Comparison of ENCODE assay signal across 10 mouse cellular contexts in the genomic region with DNA sequence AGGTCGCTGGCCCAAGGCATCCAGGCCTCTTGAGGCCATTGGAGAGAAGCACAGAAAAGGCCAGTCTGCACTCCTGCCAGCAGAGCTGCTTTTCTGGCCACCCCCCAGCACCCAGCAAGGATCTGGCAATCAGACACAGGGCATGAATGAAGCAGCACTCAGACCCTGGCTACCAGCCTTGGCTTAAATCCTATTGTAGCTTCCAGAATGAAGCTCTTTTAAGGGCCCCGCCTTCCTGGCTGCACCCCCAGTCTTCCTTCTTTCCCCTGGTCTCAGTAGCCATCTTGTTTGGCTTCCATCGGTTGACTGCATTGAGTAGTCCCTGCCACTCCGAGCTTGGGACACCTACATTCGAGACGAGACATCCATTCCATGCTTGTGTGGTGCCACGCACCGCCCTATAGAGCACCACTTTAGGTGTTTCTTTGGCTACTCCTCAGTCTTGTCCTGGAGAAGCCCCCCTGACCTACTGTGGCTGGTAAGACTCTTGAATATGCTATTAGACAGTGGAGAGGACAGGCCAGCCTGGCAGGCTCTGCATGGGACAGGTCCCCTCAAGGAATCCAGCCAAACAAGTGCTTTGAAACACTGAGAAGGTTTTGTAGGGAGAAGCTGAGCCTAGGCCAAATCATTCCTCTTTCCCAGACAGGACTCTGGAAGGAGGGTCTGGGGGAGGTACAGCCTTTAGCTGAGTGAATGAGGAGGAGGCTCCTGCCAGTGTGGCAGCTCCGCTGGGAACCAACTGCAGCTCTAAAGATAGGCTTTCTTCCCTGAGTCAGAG. TPM values are rescaled to one million over a fixed set of nuclear protein-coding genes. Genes with fewer than 3 reads are reported as not detected.
A peak's percentile ranks its signal among the peaks of the same experiment; 100 is the strongest.
DNase-seq lines count a peak whose midpoint lies in the region; ATAC-seq lines count a peak whose summit lies in the region.
"Had no signal": no experiment of that assay in that cellular context is flagged by ENCODE, and none has a peak within 500 bp of the region (broad histone marks: within the 10 kb centered on the region; RNA-seq: fewer than 3 reads in every experiment).

No protein-coding gene starts in this region.

- H3K27me3 ChIP-seq in neural tube, embryonic 13.5 days: no peaks in the 10 kb centered on the region
- H3K27me3 ChIP-seq in hindbrain, embryonic 12.5 days: no peaks in the 10 kb centered on the region
- H3K27me3 ChIP-seq in neural tube, embryonic 14.5 days (ENCODE audit: control insufficient read depth, insufficient read depth, low read length): no peaks in the 10 kb centered on the region
- H3K27me3 ChIP-seq in liver, embryonic 12.5 days (replicated peaks): peaks cover 5% of the 10 kb centered on the region

- ATAC-seq in neural tube, embryonic 13.5 days (ENCODE audit: low read depth): peak; percentile 36; the same call in 1 of the 2 replicates
- no peak for ATAC-seq in hindbrain, embryonic 12.5 days (ENCODE audit: low FRiP score)
- ATAC-seq in neural tube, embryonic 14.5 days (ENCODE audit: low read depth): peak; percentile 44; the same call in 1 of the 2 replicates
- no peak for ATAC-seq in liver, embryonic 12.5 days

- peaks cover 11% of the 10 kb centered on the region for H3K4me1 ChIP-seq in neural tube, embryonic 13.5 days (replicated peaks)
- H3K4me1 ChIP-seq in hindbrain, embryonic 12.5 days: peaks cover 15% of the 10 kb centered on the region; the same call in 1 of the 2 replicates
- peaks cover 4% of the 10 kb centered on the region; the same call in 1 of the 2 replicates for H3K4me1 ChIP-seq in neural tube, embryonic 14.5 days (ENCODE audit: control insufficient read depth, insufficient read depth, low read length)
- peaks cover 5% of the 10 kb centered on the region for H3K4me1 ChIP-seq in liver, embryonic 12.5 days

- 0 out of 2 replicates have a peak, but pooled peaks cover 5% of the 10 kb centered on the region for H3K36me3 ChIP-seq in neural tube, embryonic 13.5 days
- H3K36me3 ChIP-seq in hindbrain, embryonic 12.5 days: peaks cover 5% of the 10 kb centered on the region; the same call in 1 of the 2 replicates
- H3K36me3 ChIP-seq in neural tube, embryonic 14.5 days (ENCODE audit: control insufficient read depth, insufficient read depth, low read length): no peaks in the 10 kb centered on the region
- no peaks in the 10 kb centered on the region for H3K36me3 ChIP-seq in liver, embryonic 12.5 days

- H3K4me3 ChIP-seq in neural tube, embryonic 13.5 days: no peak overlapping the region
- no peak overlapping the region for H3K4me3 ChIP-seq in hindbrain, embryonic 12.5 days
- H3K4me3 ChIP-seq in neural tube, embryonic 14.5 days (ENCODE audit: low read depth, low read length): no peak overlapping the region
- no peak overlapping the region for H3K4me3 ChIP-seq in liver, embryonic 12.5 days
- H3K4me3 ChIP-seq: erythroblast, embryonic 14.5 days had no signal

- H3K27ac ChIP-seq in neural tube, embryonic 13.5 days (replicated peaks): peak overlapping the region; percentile 10; the same call in 1 of the 2 replicates
- peak overlapping the region; percentile 30; the same call in 1 of the 2 replicates for H3K27ac ChIP-seq in hindbrain, embryonic 12.5 days
- peak overlapping the region; percentile 39; the same call in 1 of the 2 replicates for H3K27ac ChIP-seq in neural tube, embryonic 14.5 days (ENCODE audit: low read depth, low read length)
- no peak overlapping the region for H3K27ac ChIP-seq in liver, embryonic 12.5 days
- H3K27ac ChIP-seq: liver, embryonic 14.5 days had no signal

- H3K9me3 ChIP-seq in neural tube, embryonic 13.5 days: no peaks in the 10 kb centered on the region
- no peaks in the 10 kb centered on the region for H3K9me3 ChIP-seq in hindbrain, embryonic 12.5 days (replicated peaks)
- no peaks in the 10 kb centered on the region for H3K9me3 ChIP-seq in neural tube, embryonic 14.5 days (ENCODE audit: control insufficient read depth, low read length)
- no peaks in the 10 kb centered on the region for H3K9me3 ChIP-seq in liver, embryonic 12.5 days (replicated peaks)

- no peak overlapping the region for H3K9ac ChIP-seq in neural tube, embryonic 13.5 days
- H3K9ac ChIP-seq in hindbrain, embryonic 12.5 days: no peak overlapping the region
- no peak overlapping the region for H3K9ac ChIP-seq in neural tube, embryonic 14.5 days (replicated peaks; ENCODE audit: low read depth, low read length)
- H3K9ac ChIP-seq in liver, embryonic 12.5 days: no peak overlapping the region
- H3K9ac ChIP-seq: liver, embryonic 14.5 days had no signal

- no peak overlapping the region for H3K4me2 ChIP-seq in neural tube, embryonic 13.5 days
- no peak overlapping the region for H3K4me2 ChIP-seq in hindbrain, embryonic 12.5 days (replicated peaks)
- no peak overlapping the region for H3K4me2 ChIP-seq in neural tube, embryonic 14.5 days (ENCODE audit: low read depth, low read length)
- H3K4me2 ChIP-seq in liver, embryonic 12.5 days: no peak overlapping the region

- no peak for DNase-seq in neural tube, embryonic 10.5 days (ENCODE audit: extremely low spot score, low spot score)
- DNase-seq in fibroblast of lung, adult 2 months (ENCODE audit: low read depth): peak; percentile 56
- DNase-seq in kidney, postnatal 14 days: no peak
- DNase-seq in retina, postnatal 1 day: no peak

- WGBS in neural tube, embryonic 13.5 days: 84% methylated on average over 9 of the region's 9 CpGs
- WGBS in hindbrain, embryonic 12.5 days: 88% methylated on average over 9 of the region's 9 CpGs
- 80% methylated on average over 9 of the region's 9 CpGs for WGBS in neural tube, embryonic 14.5 days
- WGBS in liver, embryonic 12.5 days (ENCODE audit: insufficient replicate concordance): 79% methylated on average over 9 of the region's 9 CpGs

RNA-seq across cellular contexts. Expression of gene 1700003F12Rik, which starts 3.1 kb away (rescaled TPM):
- polyA plus RNA-seq in neural tube, embryonic 13.5 days (2015; fragmentation: Nextera tagmentation; extraction: Ambion mirVana): 0.76 and 2.1 TPM in 2 replicates
- 1.4 and 3.2 TPM in 2 replicates for polyA plus RNA-seq in hindbrain, embryonic 12.5 days (2016; fragmentation: Nextera tagmentation; extraction: Ambion mirVana)
- polyA plus RNA-seq in neural tube, embryonic 14.5 days (2014; fragmentation: Nextera tagmentation; extraction: Ambion mirVana): 1.6 and 1.9 TPM in 2 replicates
- 1.5 and 1.6 TPM in 2 replicates for polyA plus RNA-seq in liver, embryonic 12.5 days (2016; fragmentation: Nextera tagmentation; extraction: Ambion mirVana)
- polyA plus RNA-seq: erythroblast, embryonic 14.5 days had no signal

RNA-seq across cellular contexts. Expression of gene Actl10, which starts 7.8 kb away (rescaled TPM):
- 0.33 and 0.59 TPM in 2 replicates for polyA plus RNA-seq in neural tube, embryonic 13.5 days (2015; fragmentation: Nextera tagmentation; extraction: Ambion mirVana)
- 0.92 and 0.96 TPM in 2 replicates for polyA plus RNA-seq in hindbrain, embryonic 12.5 days (2016; fragmentation: Nextera tagmentation; extraction: Ambion mirVana)
- 0.30 and 0.62 TPM in 2 replicates for polyA plus RNA-seq in neural tube, embryonic 14.5 days (2014; fragmentation: Nextera tagmentation; extraction: Ambion mirVana)
- polyA plus RNA-seq in liver, embryonic 12.5 days (2016; fragmentation: Nextera tagmentation; extraction: Ambion mirVana): 0.29 TPM in 1 of 2 replicates, not detected in the other
- polyA plus RNA-seq: liver, embryonic 14.5 days had no signal

RNA-seq across cellular contexts. Expression of gene Necab3, which starts 14.9 kb away (rescaled TPM):
- 11.5 and 17.4 TPM in 2 replicates for polyA plus RNA-seq in neural tube, embryonic 13.5 days (2015; fragmentation: Nextera tagmentation; extraction: Ambion mirVana)
- polyA plus RNA-seq in hindbrain, embryonic 12.5 days (2016; fragmentation: Nextera tagmentation; extraction: Ambion mirVana): 11.6 and 12.3 TPM in 2 replicates
- polyA plus RNA-seq in neural tube, embryonic 14.5 days (2014; fragmentation: Nextera tagmentation; extraction: Ambion mirVana): 11.5 and 16.8 TPM in 2 replicates
- 1.0 and 1.3 TPM in 2 replicates for polyA plus RNA-seq in liver, embryonic 12.5 days (2016; fragmentation: Nextera tagmentation; extraction: Ambion mirVana)

RNA-seq across cellular contexts. Expression of gene E2f1, which starts 25.9 kb away (rescaled TPM):
- polyA plus RNA-seq in neural tube, embryonic 13.5 days (2015; fragmentation: Nextera tagmentation; extraction: Ambion mirVana): 6.0 and 6.3 TPM in 2 replicates
- polyA plus RNA-seq in hindbrain, embryonic 12.5 days (2016; fragmentation: Nextera tagmentation; extraction: Ambion mirVana): 25.0 and 30.7 TPM in 2 replicates
- 0.92 and 1.8 TPM in 2 replicates for polyA plus RNA-seq in neural tube, embryonic 14.5 days (2014; fragmentation: Nextera tagmentation; extraction: Ambion mirVana)
- polyA plus RNA-seq in liver, embryonic 12.5 days (2016; fragmentation: Nextera tagmentation; extraction: Ambion mirVana): 27.0 and 27.4 TPM in 2 replicates

RNA-seq across cellular contexts. Expression of gene Pxmp4, which starts 59.8 kb away (rescaled TPM):
- polyA plus RNA-seq in neural tube, embryonic 13.5 days (2015; fragmentation: Nextera tagmentation; extraction: Ambion mirVana): 13.6 and 16.1 TPM in 2 replicates
- 14.1 and 14.3 TPM in 2 replicates for polyA plus RNA-seq in hindbrain, embryonic 12.5 days (2016; fragmentation: Nextera tagmentation; extraction: Ambion mirVana)
- 16.0 and 17.5 TPM in 2 replicates for polyA plus RNA-seq in neural tube, embryonic 14.5 days (2014; fragmentation: Nextera tagmentation; extraction: Ambion mirVana)
- 24.5 and 26.1 TPM in 2 replicates for polyA plus RNA-seq in liver, embryonic 12.5 days (2016; fragmentation: Nextera tagmentation; extraction: Ambion mirVana)

Comparison
In these comparisons a context has a peak if more than half of its experiments do, and no peak if none do; other contexts are left out.
1. ATAC-seq: peak in neural tube, embryonic 13.5 days (single experiment) and neural tube, embryonic 14.5 days (single experiment); none in hindbrain, embryonic 12.5 days (single experiment) and liver, embryonic 12.5 days (single experiment).